Mouse (Mus musculus): ENCODE results near the gene Irf5. TPM values are rescaled to one million over a fixed set of nuclear protein-coding genes. Genes with fewer than 3 reads are reported as not detected.
"Not testable (repeated sequence)": the region's sequence is repeated elsewhere in the genome, so short reads cannot be mapped to it uniquely, and the experiment has no call there.

Irf5 gene
- total RNA-seq, 2 experiments from 2014 or later: 3.4 to 4.0 TPM

- DNase-seq (ENCODE audit: extremely low spot score in 1 of 2, low spot score in 1 of 2): no peak
These were observed 1.2 kb upstream of the Irf5 start for GRCm38 (mm10) chr6:29525256-29525655.

GRCm38 (mm10) chr6:29527361-29528164 is 1.1 kb downstream of the Irf5 start:
- no peak for DNase-seq (ENCODE audit: extremely low spot score in 1 of 2, low spot score in 1 of 2)

- DNase-seq (ENCODE audit: extremely low spot score in 1 of 2, low spot score in 1 of 2): no peak
These were observed 1.7 kb downstream of the Irf5 start for GRCm38 (mm10) chr6:29528165-29528505.

DNA sequence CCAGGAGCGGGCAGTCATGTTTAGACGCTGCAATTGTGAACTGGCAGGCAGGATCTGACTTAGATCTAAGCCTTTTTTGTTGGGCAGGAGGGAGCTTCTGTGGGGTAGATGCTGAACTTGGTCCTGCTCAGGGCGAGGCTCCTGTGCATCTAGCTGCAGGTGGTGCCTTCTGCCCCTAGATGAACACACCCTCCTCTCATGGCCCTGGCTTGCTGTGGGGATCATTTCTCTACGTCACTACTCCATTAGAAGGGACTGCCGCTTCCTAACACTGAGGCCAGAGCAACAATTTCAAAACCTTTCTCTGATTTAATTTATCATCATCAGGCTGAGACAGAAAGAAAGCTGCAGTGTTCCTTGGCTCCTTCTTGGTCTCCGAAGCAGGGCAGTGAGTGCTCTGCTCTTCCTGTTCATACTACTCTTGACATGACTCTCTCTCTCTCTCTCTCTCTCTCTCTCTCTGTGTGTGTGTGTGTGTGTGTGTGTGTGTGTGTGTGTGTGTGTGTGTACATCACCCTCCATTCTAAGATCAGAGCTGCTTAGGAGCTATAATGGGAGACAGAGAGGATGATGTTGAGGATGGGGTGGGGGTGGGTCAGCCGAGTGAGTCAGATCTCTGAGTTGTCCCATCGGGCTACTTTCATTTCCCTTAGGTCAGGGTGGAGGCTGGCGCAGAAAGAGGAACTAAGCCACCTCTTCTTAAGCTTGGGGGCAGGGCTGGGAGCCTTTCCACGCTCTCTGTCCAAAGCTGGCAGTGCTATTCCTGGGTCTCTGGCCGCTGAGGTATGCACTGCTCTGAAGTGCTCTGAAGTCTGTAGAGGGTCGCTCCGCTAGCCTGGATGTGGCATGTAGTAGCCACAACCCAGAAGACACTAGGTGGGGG is 2.4 kb downstream of the Irf5 start:
- no peak for DNase-seq (ENCODE audit: extremely low spot score in 1 of 2, low spot score in 1 of 2)

DNA sequence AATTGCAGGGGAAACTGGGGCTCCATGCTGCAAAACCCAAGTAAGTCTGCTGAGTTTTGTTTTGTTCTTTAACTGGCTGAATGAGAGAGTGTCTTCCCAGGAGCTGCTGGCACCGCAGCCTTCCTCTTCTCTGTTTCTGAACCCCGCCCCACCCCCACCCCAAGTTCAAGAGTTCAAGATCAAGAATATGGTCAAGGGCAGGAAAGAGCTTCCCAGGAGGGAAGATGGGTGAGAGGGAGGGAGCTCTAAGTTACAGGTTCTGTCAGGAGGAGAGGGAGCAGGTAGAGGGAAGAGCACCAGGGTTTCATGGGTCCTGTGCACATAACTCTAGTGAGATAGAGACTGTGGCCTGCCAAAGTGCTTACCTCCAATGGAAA is 3.0 kb downstream of the Irf5 start:
- no peak for DNase-seq (ENCODE audit: extremely low spot score in 1 of 2, low spot score in 1 of 2)

GRCm38 (mm10) chr6:29530050-29530449 is 3.6 kb downstream of the Irf5 start:
- no peak for DNase-seq (ENCODE audit: extremely low spot score in 1 of 2, low spot score in 1 of 2)

- DNase-seq (ENCODE audit: extremely low spot score in 1 of 2, low spot score in 1 of 2): no peak
These were observed 8.9 kb downstream of the Irf5 start for GRCm38 (mm10) chr6:29535316-29535715.

DNA sequence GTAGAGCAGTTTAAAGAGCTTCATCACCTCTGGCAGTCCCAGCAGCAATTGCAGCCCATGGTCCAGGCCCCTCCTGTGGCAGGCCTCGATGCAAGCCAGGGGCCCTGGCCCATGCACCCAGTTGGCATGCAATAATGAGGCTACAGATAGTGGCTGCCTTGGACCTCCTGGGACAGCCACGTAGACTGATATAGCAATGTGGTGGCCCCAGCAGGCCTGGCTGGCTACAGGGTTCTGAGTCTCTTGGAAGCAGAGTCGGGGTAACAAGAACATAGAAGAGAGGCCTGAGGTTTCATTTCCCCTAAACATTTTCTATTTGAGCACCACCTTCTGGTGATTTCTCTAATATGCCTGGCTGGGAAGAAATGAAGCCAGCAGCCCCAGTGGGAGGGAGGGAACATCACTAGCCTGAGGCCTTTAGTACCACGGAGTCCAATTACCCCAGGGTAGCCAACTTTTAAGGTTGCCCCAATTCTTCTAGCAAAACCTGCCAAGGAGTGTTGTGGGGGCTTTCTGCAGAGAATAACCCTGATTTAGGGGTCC is 10.3 kb downstream of the Irf5 start:
- no peak for DNase-seq (ENCODE audit: extremely low spot score in 1 of 2, low spot score in 1 of 2)

GRCm38 (mm10) chr6:29537221-29537620 is 10.8 kb downstream of the Irf5 start:
- no peak for DNase-seq (ENCODE audit: extremely low spot score in 1 of 2, low spot score in 1 of 2)

DNA sequence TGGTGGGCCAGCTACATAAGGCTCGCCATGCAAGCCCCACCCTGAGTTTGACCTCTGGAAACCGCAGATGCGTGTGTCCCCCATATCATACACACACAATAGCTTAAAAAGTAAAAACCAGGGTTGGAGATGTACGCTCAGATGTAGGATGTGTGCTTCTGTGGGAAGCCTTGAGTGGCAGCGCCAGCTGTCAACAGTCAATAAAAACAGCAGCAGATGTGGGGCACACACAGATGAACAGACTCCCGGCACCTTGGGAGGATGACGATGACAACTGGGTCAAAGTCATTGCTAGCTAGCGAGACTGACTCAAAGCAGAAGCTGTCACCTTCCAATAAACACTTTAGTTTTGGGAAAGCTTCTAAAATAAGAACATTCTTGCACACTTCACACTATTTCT is 13.1 kb downstream of the Irf5 start:
- no peak for DNase-seq (ENCODE audit: extremely low spot score in 1 of 2, low spot score in 1 of 2)

- no peak for DNase-seq (ENCODE audit: extremely low spot score in 1 of 2, low spot score in 1 of 2)
These were observed 13.8 kb downstream of the Irf5 start for GRCm38 (mm10) chr6:29540223-29540622.

- DNase-seq (ENCODE audit: extremely low spot score in 1 of 2, low spot score in 1 of 2): no peak
These were observed 14.5 kb downstream of the Irf5 start for GRCm38 (mm10) chr6:29540956-29541355.

DNA sequence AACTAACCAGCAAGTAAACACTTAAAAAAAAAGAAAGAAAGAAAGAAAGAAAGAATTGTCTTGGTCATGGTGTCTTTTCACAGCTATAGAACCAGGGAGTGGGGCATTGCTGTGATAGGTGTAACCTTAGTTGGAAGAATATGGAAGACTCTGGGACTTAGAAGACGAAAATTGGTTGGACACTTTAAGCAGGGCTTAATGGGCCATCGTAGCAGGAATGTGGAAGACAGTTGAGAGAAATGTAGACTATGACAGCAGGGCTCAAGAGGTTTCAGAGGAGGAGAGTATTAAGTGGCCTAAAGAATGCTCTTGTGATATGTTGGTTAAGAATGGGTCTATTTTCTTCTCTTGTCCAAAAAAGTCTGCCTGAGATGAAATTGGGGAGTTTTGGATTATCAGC is 19.2 kb downstream of the Irf5 start:
- DNase-seq (ENCODE audit: extremely low spot score in 1 of 2, low spot score in 1 of 2): no peak

DNA sequence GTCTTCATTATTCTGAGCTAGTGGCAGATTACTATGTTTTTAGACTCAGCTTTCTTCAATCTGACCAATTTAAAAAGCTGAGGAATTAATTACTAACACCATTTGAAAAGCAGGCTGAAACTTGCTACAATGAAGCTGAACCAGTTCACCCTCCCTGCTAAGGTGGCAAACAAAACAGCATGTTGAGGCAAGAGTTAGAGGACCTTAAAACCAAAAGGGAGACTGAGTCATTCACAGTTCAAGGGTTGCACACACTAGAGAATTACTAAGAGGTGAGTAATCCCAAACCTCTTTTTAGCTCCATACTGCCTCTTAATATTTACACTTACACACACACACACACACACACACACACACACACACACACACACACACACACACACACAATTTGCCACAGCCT is 21.2 kb downstream of the Irf5 start:
- DNase-seq (ENCODE audit: extremely low spot score in 1 of 2, low spot score in 1 of 2): no peak

DNA sequence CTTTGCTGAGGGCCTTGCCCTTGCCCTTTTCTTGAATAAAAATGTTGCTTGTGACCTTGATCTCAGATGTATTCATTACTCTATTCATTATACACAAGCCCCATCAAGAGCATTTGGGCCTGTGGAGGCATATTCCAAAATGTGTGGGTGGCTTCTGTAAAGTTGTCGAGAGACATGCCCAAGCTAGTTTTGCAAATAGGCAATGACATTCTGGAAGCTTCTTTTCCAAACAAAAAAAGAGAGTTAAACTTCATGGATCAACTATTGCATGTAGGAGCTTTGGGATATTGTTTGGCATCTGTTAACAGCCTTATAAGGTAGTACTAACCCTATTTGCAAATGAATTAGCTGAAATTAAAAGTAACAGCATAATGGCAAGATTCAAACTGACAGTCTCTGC is 21.7 kb downstream of the Irf5 start:
- DNase-seq (ENCODE audit: extremely low spot score in 1 of 2, low spot score in 1 of 2): no peak

DNA sequence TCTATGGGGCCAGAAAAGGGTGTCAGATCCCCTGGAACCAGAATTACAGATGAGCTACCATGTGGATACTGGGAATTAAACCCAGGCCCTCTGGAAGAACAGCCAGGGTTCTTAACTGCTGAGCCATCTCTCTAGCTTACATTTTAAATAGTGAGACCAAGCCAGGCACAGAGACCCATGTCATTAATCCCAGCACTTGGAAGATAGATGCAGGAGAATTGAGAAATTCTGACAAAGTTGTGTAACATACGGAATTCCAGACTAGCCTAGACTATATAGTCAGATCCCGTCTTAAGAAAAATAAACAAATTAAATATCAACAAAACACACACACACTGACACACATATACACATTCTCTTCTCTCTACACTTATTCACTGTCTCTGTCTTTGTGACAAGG is 26.1 kb downstream of the Irf5 start:
- DNase-seq (ENCODE audit: extremely low spot score in 1 of 2, low spot score in 1 of 2): no peak

DNA sequence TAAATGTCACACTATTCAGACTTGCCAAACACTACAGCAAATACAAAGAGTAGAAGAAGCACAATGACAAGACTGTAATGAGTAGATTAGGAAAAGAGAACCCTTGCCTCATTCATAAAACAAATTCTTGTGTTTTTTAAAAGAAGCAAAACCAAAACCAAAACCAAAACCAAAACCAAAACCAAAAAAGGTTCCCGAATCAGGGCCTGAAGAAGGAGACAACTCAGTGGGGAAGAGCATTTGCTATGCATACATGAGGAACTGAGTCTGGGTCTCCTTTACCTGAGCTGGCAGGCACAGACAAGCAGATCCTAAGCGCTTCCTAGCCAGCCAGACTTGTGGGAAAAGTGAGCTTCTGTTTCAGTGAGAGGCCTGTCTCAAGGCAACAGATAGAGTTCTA is 30.7 kb downstream of the Irf5 start:
- no peak for DNase-seq (ENCODE audit: extremely low spot score in 1 of 2, low spot score in 1 of 2)

- DNase-seq (ENCODE audit: extremely low spot score in 1 of 2, low spot score in 1 of 2): not testable (repeated sequence)
These were observed 50.0 kb downstream of the Irf5 start for GRCm38 (mm10) chr6:29576388-29576787.

DNA sequence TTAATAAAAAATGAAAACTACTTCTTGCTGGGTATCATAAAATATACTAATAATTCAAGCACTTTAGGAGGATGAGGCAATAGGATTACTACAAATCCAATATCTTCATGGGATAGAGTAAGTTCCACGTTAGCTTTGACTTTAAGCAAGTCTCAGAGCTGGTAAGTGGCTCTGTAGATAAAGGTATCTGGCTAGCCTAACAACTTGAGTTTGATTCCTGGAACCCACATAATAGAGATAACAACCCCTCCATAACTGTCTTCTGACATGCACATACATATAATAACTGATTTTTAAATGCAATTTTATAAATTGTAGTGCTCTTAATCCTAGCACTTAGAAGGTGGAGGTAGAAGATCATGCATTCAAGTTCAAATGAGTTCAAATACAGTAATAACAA is 54.3 kb downstream of the Irf5 start:
- no peak for DNase-seq (ENCODE audit: extremely low spot score in 1 of 2, low spot score in 1 of 2)

DNA sequence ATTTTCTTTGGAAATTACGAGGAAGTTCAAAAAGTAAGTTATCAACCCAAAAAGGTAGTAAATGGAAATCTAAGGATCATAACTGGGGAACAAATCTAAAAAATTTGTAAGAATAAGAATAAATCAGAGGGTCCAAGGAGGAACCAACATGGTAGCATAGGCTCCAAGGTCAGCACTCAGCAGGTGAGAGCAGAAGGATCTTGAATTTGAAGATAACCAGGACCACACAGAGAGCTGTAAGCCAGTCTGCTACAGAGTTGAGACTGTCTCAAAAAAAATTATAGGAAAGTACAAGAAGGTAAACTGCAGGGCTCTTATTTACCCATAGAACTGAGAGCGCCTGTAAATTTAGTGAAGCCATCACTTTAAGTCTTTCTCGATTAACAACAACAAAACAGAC is 54.8 kb downstream of the Irf5 start:
- no peak for DNase-seq (ENCODE audit: extremely low spot score in 1 of 2, low spot score in 1 of 2)
